Mouse (Mus musculus): ENCODE measurements at regions not wholly inside any gene's neighbourhood (a gene's known extent, or its start where the extent isn't known, plus 50 kb on each side); places are given as distances from the start of the nearest gene placed in this dataset.

- no peak for ATAC-seq (replicated peaks; ENCODE audit: insufficient number of reproducible peaks, insufficient read depth, low FRiP score, low read depth)
- Histone ChIP-seq H3K36me3 (no peaks in the 10 kb centered on the region), H3K9me3 (replicated peaks) (no peaks in the 10 kb centered on the region), H3K27me3 (no peaks in the 10 kb centered on the region), H3K4me1 (replicated peaks) (no peaks in the 10 kb centered on the region), H3K27ac (no peak overlapping the region), H3K4me2 (no peak overlapping the region), H3K4me3 (no peak overlapping the region), H3K9ac (no peak overlapping the region)
- 80% methylated on average over 1 of the region's 1 CpGs for WGBS
Measured at GRCm38 (mm10) chr1:73725486-73725885, 398.8 kb downstream of the Tns1 start.

GRCm38 (mm10) chr1:73724551-73724950, 399.7 kb downstream of the Tns1 start:
- Histone ChIP-seq H3K36me3 (no peaks in the 10 kb centered on the region), H3K4me1 (replicated peaks) (no peaks in the 10 kb centered on the region), H3K27ac (no peak overlapping the region), H3K9me3 (replicated peaks) (no peaks in the 10 kb centered on the region), H3K9ac (no peak overlapping the region), H3K4me2 (no peak overlapping the region), H3K27me3 (no peaks in the 10 kb centered on the region), H3K4me3 (no peak overlapping the region)
- no peak for ATAC-seq (replicated peaks; ENCODE audit: insufficient number of reproducible peaks, insufficient read depth, low FRiP score, low read depth)
- WGBS, result 70% methylated on average over 2 of the region's 2 CpGs

- Histone ChIP-seq H3K9me3 (replicated peaks) (no peaks in the 10 kb centered on the region), H3K27ac (no peak overlapping the region), H3K4me1 (replicated peaks) (peaks cover 5% of the 10 kb centered on the region; the same call in 1 of the 2 replicates), H3K27me3 (no peaks in the 10 kb centered on the region), H3K9ac (no peak overlapping the region), H3K4me2 (no peak overlapping the region), H3K36me3 (no peaks in the 10 kb centered on the region), H3K4me3 (no peak overlapping the region)
- ATAC-seq (replicated peaks; ENCODE audit: insufficient number of reproducible peaks, insufficient read depth, low FRiP score, low read depth), result no peak
- WGBS, result 60% methylated on average over 6 of the region's 6 CpGs
Measured at GRCm38 (mm10) chr1:73721486-73722225, 402.6 kb downstream of the Tns1 start.

- Histone ChIP-seq H3K36me3 (no peaks in the 10 kb centered on the region), H3K27ac (no peak overlapping the region), H3K9ac (no peak overlapping the region), H3K4me1 (replicated peaks) (peaks cover 5% of the 10 kb centered on the region; the same call in 1 of the 2 replicates), H3K4me2 (no peak overlapping the region), H3K9me3 (replicated peaks) (no peaks in the 10 kb centered on the region), H3K27me3 (no peaks in the 10 kb centered on the region), H3K4me3 (no peak overlapping the region)
- WGBS, result 48% methylated on average over 5 of the region's 5 CpGs
- ATAC-seq (replicated peaks; ENCODE audit: insufficient number of reproducible peaks, insufficient read depth, low FRiP score, low read depth), result no peak
Measured at GRCm38 (mm10) chr1:73718421-73718820, 405.8 kb downstream of the Tns1 start.

GRCm38 (mm10) chr1:73717401-73717800, 406.8 kb downstream of the Tns1 start:
- ATAC-seq (replicated peaks; ENCODE audit: insufficient number of reproducible peaks, insufficient read depth, low FRiP score, low read depth), result no peak
- no peaks in the 10 kb centered on the region for H3K9me3 ChIP-seq (replicated peaks)
- no peak overlapping the region for H3K9ac ChIP-seq
- no peaks in the 10 kb centered on the region for H3K27me3 ChIP-seq
- H3K27ac ChIP-seq, result no peak overlapping the region
- 43% methylated on average over 7 of the region's 7 CpGs for WGBS
- H3K4me1 ChIP-seq (replicated peaks), result peaks cover 5% of the 10 kb centered on the region; the same call in 1 of the 2 replicates
- no peak overlapping the region for H3K4me3 ChIP-seq
- H3K4me2 ChIP-seq, result no peak overlapping the region
- H3K36me3 ChIP-seq, result no peaks in the 10 kb centered on the region

- no peak for ATAC-seq (replicated peaks; ENCODE audit: insufficient number of reproducible peaks, insufficient read depth, low FRiP score, low read depth)
- H3K27ac ChIP-seq, result no peak overlapping the region
Measured at GRCm38 (mm10) chr1:73716901-73717300, 407.3 kb downstream of the Tns1 start.

GRCm38 (mm10) chr1:73715571-73715970, 408.7 kb downstream of the Tns1 start:
- no peaks in the 10 kb centered on the region for H3K36me3 ChIP-seq
- H3K4me1 ChIP-seq (replicated peaks), result peaks cover 5% of the 10 kb centered on the region; the same call in 1 of the 2 replicates
- H3K27me3 ChIP-seq, result no peaks in the 10 kb centered on the region
- H3K9me3 ChIP-seq (replicated peaks), result no peaks in the 10 kb centered on the region
- H3K4me2 ChIP-seq, result no peak overlapping the region
- no peak for ATAC-seq (replicated peaks; ENCODE audit: insufficient number of reproducible peaks, insufficient read depth, low FRiP score, low read depth)
- WGBS, result 53% methylated on average over 2 of the region's 2 CpGs
- H3K9ac ChIP-seq, result no peak overlapping the region
- H3K4me3 ChIP-seq, result no peak overlapping the region
- H3K27ac ChIP-seq, result no peak overlapping the region

More at GRCm38 (mm10) chr1:73716901-73717300, 407.3 kb downstream of the Tns1 start:
- Histone ChIP-seq H3K36me3 (no peaks in the 10 kb centered on the region), H3K4me1 (replicated peaks) (peaks cover 5% of the 10 kb centered on the region; the same call in 1 of the 2 replicates), H3K27me3 (no peaks in the 10 kb centered on the region), H3K4me3 (no peak overlapping the region), H3K9me3 (replicated peaks) (no peaks in the 10 kb centered on the region), H3K4me2 (no peak overlapping the region), H3K9ac (no peak overlapping the region)

- no peak overlapping the region for H3K4me3 ChIP-seq
- no peaks in the 10 kb centered on the region for H3K27me3 ChIP-seq
- no peak overlapping the region for H3K9ac ChIP-seq
- no peaks in the 10 kb centered on the region for H3K36me3 ChIP-seq
- 0 out of 2 replicates have a peak, but pooled peaks have one; percentile 10 for ATAC-seq (replicated peaks; ENCODE audit: insufficient number of reproducible peaks, insufficient read depth, low FRiP score, low read depth)
- 43% methylated on average over 4 of the region's 4 CpGs for WGBS
- no peak overlapping the region for H3K4me2 ChIP-seq
- H3K9me3 ChIP-seq (replicated peaks), result no peaks in the 10 kb centered on the region
- no peaks in the 10 kb centered on the region for H3K4me1 ChIP-seq (replicated peaks)
- no peak overlapping the region for H3K27ac ChIP-seq
Measured at GRCm38 (mm10) chr1:73702428-73702842, 421.8 kb downstream of the Tns1 start.

- H3K4me2 ChIP-seq, result no peak overlapping the region
- H3K4me3 ChIP-seq, result no peak overlapping the region
- H3K9me3 ChIP-seq (replicated peaks), result no peaks in the 10 kb centered on the region
- H3K4me1 ChIP-seq (replicated peaks), result no peaks in the 10 kb centered on the region
- H3K9ac ChIP-seq, result no peak overlapping the region
- ATAC-seq (replicated peaks; ENCODE audit: insufficient number of reproducible peaks, insufficient read depth, low FRiP score, low read depth), result no peak
- H3K36me3 ChIP-seq, result no peaks in the 10 kb centered on the region
- WGBS, result 70% methylated on average over 2 of the region's 2 CpGs
- no peaks in the 10 kb centered on the region for H3K27me3 ChIP-seq
- no peak overlapping the region for H3K27ac ChIP-seq
Measured at GRCm38 (mm10) chr1:73693537-73693936, 430.7 kb downstream of the Tns1 start.

- H3K4me1 ChIP-seq (replicated peaks), result no peaks in the 10 kb centered on the region
- H3K9me3 ChIP-seq (replicated peaks), result no peaks in the 10 kb centered on the region
- ATAC-seq (replicated peaks; ENCODE audit: insufficient number of reproducible peaks, insufficient read depth, low FRiP score, low read depth), result no peak
- no peak overlapping the region for H3K4me3 ChIP-seq
- no peaks in the 10 kb centered on the region for H3K36me3 ChIP-seq
- H3K27me3 ChIP-seq, result no peaks in the 10 kb centered on the region
- no peak overlapping the region for H3K9ac ChIP-seq
- no peak overlapping the region for H3K4me2 ChIP-seq
- no peak overlapping the region for H3K27ac ChIP-seq
- WGBS, result 70% methylated on average over 4 of the region's 4 CpGs
Measured at GRCm38 (mm10) chr1:73685734-73686133, 438.5 kb downstream of the Tns1 start.

- Histone ChIP-seq H3K9me3 (replicated peaks) (no peaks in the 10 kb centered on the region), H3K9ac (no peak overlapping the region), H3K27me3 (no peaks in the 10 kb centered on the region), H3K27ac (no peak overlapping the region), H3K36me3 (no peaks in the 10 kb centered on the region), H3K4me2 (no peak overlapping the region), H3K4me1 (replicated peaks) (no peaks in the 10 kb centered on the region), H3K4me3 (no peak overlapping the region)
- WGBS, result 54% methylated on average over 4 of the region's 4 CpGs
- ATAC-seq (replicated peaks; ENCODE audit: insufficient number of reproducible peaks, insufficient read depth, low FRiP score, low read depth), result no peak
Measured at GRCm38 (mm10) chr1:73685066-73685465, 439.2 kb downstream of the Tns1 start.

GRCm38 (mm10) chr1:73684166-73684565, 440.1 kb downstream of the Tns1 start:
- Histone ChIP-seq H3K4me3 (no peak overlapping the region), H3K9me3 (replicated peaks) (no peaks in the 10 kb centered on the region), H3K9ac (no peak overlapping the region), H3K36me3 (no peaks in the 10 kb centered on the region), H3K27ac (no peak overlapping the region), H3K4me1 (replicated peaks) (no peaks in the 10 kb centered on the region), H3K27me3 (no peaks in the 10 kb centered on the region), H3K4me2 (no peak overlapping the region)
- no peak for ATAC-seq (replicated peaks; ENCODE audit: insufficient number of reproducible peaks, insufficient read depth, low FRiP score, low read depth)
- WGBS, result 85% methylated on average over 5 of the region's 5 CpGs

All from heart, embryonic 15.5 days (tissue).